9 mouse cellular contexts compared by ENCODE assay signal in the genomic region with DNA sequence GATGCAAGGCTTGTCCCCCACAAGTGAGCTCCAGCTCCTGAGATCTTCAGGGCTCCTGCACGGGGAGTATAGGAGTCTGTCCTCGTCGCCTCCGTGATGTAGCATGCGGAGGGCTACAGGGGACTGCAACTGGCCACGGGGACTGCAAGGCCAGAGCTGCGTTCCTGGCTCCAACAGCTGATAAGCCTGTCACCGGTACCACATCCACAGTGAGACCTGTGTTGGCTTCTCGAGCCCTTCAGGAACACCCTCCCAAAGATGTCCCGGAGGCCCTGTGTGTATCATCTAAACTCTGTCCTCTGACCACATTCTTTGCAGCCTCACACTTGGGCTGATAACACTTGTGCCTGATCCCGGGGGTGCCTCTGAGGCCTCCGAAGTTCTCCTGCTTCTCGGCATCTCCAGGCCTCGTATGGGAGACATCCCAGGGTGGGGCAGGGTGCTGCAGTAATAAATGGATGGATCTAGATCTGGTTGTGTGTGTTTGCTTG. TPM values are rescaled to one million over a fixed set of nuclear protein-coding genes. Genes with fewer than 3 reads are reported as not detected.
DNase-seq lines count a peak whose midpoint lies in the region; ATAC-seq and TF ChIP-seq lines count a peak whose summit lies in the region.
"Had no signal": no experiment of that assay in that cellular context is flagged by ENCODE, and none has a peak within 500 bp of the region (broad histone marks: within the 10 kb centered on the region; RNA-seq: fewer than 3 reads in every experiment).

No protein-coding gene starts in this region.

- no peak for DNase-seq in stomach, postnatal 0 days (ENCODE audit: low spot score)
- DNase-seq in adrenal gland, postnatal 4 days (ENCODE audit: low spot score in 2 of 2) = no peak
- DNase-seq in cerebellum, adult 11-12 months = no peak
- DNase-seq: cerebellum, adult 11 months had no signal

- no peak overlapping the region for H3K4me3 ChIP-seq in forebrain, embryonic 13.5 days
- no peak overlapping the region for H3K4me3 ChIP-seq in forebrain, embryonic 15.5 days
- no peak overlapping the region for H3K4me3 ChIP-seq in stomach, embryonic 14.5 days (ENCODE audit: low read depth, low read length)
- H3K4me3 ChIP-seq in stomach, postnatal 0 days (ENCODE audit: low read depth, low read length) = no peak overlapping the region
- peak overlapping the region; percentile 48 for H3K4me3 ChIP-seq in liver, embryonic 12.5 days
- no peak overlapping the region for H3K4me3 ChIP-seq in stomach, embryonic 16.5 days (replicated peaks; ENCODE audit: low read length)

- no peak overlapping the region for H3K4me2 ChIP-seq in forebrain, embryonic 13.5 days
- H3K4me2 ChIP-seq in forebrain, embryonic 15.5 days (replicated peaks) = no peak overlapping the region
- peak overlapping the region; percentile 26; the same call in 1 of the 2 replicates for H3K4me2 ChIP-seq in stomach, embryonic 14.5 days (replicated peaks; ENCODE audit: low read depth, low read length)
- no peak overlapping the region for H3K4me2 ChIP-seq in stomach, postnatal 0 days (replicated peaks; ENCODE audit: low read depth)
- peak overlapping the region; percentile 83 for H3K4me2 ChIP-seq in liver, embryonic 12.5 days
- peak overlapping the region; percentile 40; the same call in 1 of the 2 replicates for H3K4me2 ChIP-seq in stomach, embryonic 16.5 days (ENCODE audit: low read depth, low read length)

- peaks cover 52% of the 10 kb centered on the region for H3K4me1 ChIP-seq in forebrain, embryonic 13.5 days
- peaks cover 43% of the 10 kb centered on the region for H3K4me1 ChIP-seq in forebrain, embryonic 15.5 days
- peaks cover 6% of the 10 kb centered on the region for H3K4me1 ChIP-seq in stomach, embryonic 14.5 days (ENCODE audit: control insufficient read depth, insufficient read depth, low read length)
- no peaks in the 10 kb centered on the region for H3K4me1 ChIP-seq in stomach, postnatal 0 days (replicated peaks; ENCODE audit: control insufficient read depth, insufficient read depth)
- peaks cover 60% of the 10 kb centered on the region for H3K4me1 ChIP-seq in liver, embryonic 12.5 days
- peaks cover 8% of the 10 kb centered on the region; the same call in 1 of the 2 replicates for H3K4me1 ChIP-seq in stomach, embryonic 16.5 days (ENCODE audit: control insufficient read depth, insufficient read depth, low read length)

- no peak overlapping the region for H3K27ac ChIP-seq in forebrain, embryonic 13.5 days
- no peak overlapping the region for H3K27ac ChIP-seq in forebrain, embryonic 15.5 days (replicated peaks)
- no peak overlapping the region for H3K27ac ChIP-seq in stomach, embryonic 14.5 days (ENCODE audit: low read length)
- no peak overlapping the region for H3K27ac ChIP-seq in stomach, postnatal 0 days (replicated peaks)
- H3K27ac ChIP-seq in liver, embryonic 12.5 days = peak overlapping the region; percentile 91
- no peak overlapping the region for H3K27ac ChIP-seq in stomach, embryonic 16.5 days (ENCODE audit: low read length)

- TF ChIP-seq CTCF in stomach, postnatal 0 days (IDR thresholded peaks at IDR 0.05; ENCODE audit: low read depth) = no peak

- WGBS in forebrain, embryonic 13.5 days = 34% methylated on average over 14 of the region's 14 CpGs
- WGBS in forebrain, embryonic 15.5 days = 42% methylated on average over 14 of the region's 14 CpGs
- WGBS in stomach, embryonic 14.5 days = 26% methylated on average over 14 of the region's 14 CpGs
- WGBS in stomach, postnatal 0 days = 24% methylated on average over 14 of the region's 14 CpGs
- WGBS in liver, embryonic 12.5 days (ENCODE audit: insufficient replicate concordance) = 5% methylated on average over 14 of the region's 14 CpGs
- WGBS in stomach, embryonic 16.5 days = 23% methylated on average over 14 of the region's 14 CpGs

- H3K9ac ChIP-seq in forebrain, embryonic 13.5 days = 0 out of 2 replicates have a peak overlapping the region, but pooled peaks have one; percentile 30
- H3K9ac ChIP-seq in forebrain, embryonic 15.5 days (replicated peaks) = no peak overlapping the region
- H3K9ac ChIP-seq in stomach, embryonic 14.5 days (replicated peaks; ENCODE audit: low read depth, low read length) = no peak overlapping the region
- H3K9ac ChIP-seq in stomach, postnatal 0 days (ENCODE audit: low read length) = no peak overlapping the region
- H3K9ac ChIP-seq in liver, embryonic 12.5 days = peak overlapping the region; percentile 73
- no peak overlapping the region for H3K9ac ChIP-seq in stomach, embryonic 16.5 days (ENCODE audit: low read length)

- ATAC-seq in forebrain, embryonic 13.5 days = no peak
- no peak for ATAC-seq in forebrain, embryonic 15.5 days (replicated peaks)
- ATAC-seq in stomach, embryonic 14.5 days (ENCODE audit: insufficient number of reproducible peaks, insufficient read depth, low FRiP score, low read depth) = no peak
- no peak for ATAC-seq in stomach, postnatal 0 days (ENCODE audit: low FRiP score, low TSS enrichment)
- ATAC-seq in liver, embryonic 12.5 days = peak; percentile 62
- no peak for ATAC-seq in stomach, embryonic 16.5 days (ENCODE audit: insufficient read depth, low FRiP score)

- H3K27me3 ChIP-seq in forebrain, embryonic 13.5 days = 0 out of 2 replicates have a peak, but pooled peaks cover 5% of the 10 kb centered on the region
- H3K27me3 ChIP-seq in forebrain, embryonic 15.5 days = no peaks in the 10 kb centered on the region
- H3K27me3 ChIP-seq in stomach, embryonic 14.5 days (ENCODE audit: control insufficient read depth, insufficient read depth, low read length) = no peaks in the 10 kb centered on the region
- H3K27me3 ChIP-seq in stomach, postnatal 0 days (ENCODE audit: control insufficient read depth, insufficient read depth, low read length) = no peaks in the 10 kb centered on the region
- H3K27me3 ChIP-seq in liver, embryonic 12.5 days (replicated peaks) = peaks cover 73% of the 10 kb centered on the region
- peaks cover 5% of the 10 kb centered on the region; the same call in 1 of the 2 replicates for H3K27me3 ChIP-seq in stomach, embryonic 16.5 days (ENCODE audit: control insufficient read depth, insufficient read depth, low read length)

- H3K36me3 ChIP-seq in forebrain, embryonic 13.5 days (ENCODE audit: poor library complexity, severe bottlenecking) = no peaks in the 10 kb centered on the region
- no peaks in the 10 kb centered on the region for H3K36me3 ChIP-seq in forebrain, embryonic 15.5 days
- H3K36me3 ChIP-seq in stomach, embryonic 14.5 days (ENCODE audit: control insufficient read depth, insufficient read depth, low read length) = no peaks in the 10 kb centered on the region
- H3K36me3 ChIP-seq in stomach, postnatal 0 days (ENCODE audit: control insufficient read depth, insufficient read depth, low read length) = no peaks in the 10 kb centered on the region
- no peaks in the 10 kb centered on the region for H3K36me3 ChIP-seq in liver, embryonic 12.5 days
- H3K36me3 ChIP-seq in stomach, embryonic 16.5 days (ENCODE audit: control insufficient read depth, insufficient read depth, low read length) = no peaks in the 10 kb centered on the region

- no peaks in the 10 kb centered on the region for H3K9me3 ChIP-seq in forebrain, embryonic 13.5 days (replicated peaks)
- no peaks in the 10 kb centered on the region for H3K9me3 ChIP-seq in forebrain, embryonic 15.5 days
- H3K9me3 ChIP-seq in stomach, embryonic 14.5 days (ENCODE audit: control insufficient read depth, low read depth, low read length) = no peaks in the 10 kb centered on the region
- no peaks in the 10 kb centered on the region for H3K9me3 ChIP-seq in stomach, postnatal 0 days (ENCODE audit: control insufficient read depth, low read length)
- H3K9me3 ChIP-seq in liver, embryonic 12.5 days (replicated peaks) = no peaks in the 10 kb centered on the region
- no peaks in the 10 kb centered on the region for H3K9me3 ChIP-seq in stomach, embryonic 16.5 days (replicated peaks; ENCODE audit: control insufficient read depth, low read length)

- no peak for TF ChIP-seq EP300 in stomach, postnatal 0 days (optimal IDR thresholded peaks at IDR 0.05)

RNA-seq across cellular contexts. Expression of gene Pou2f2, which starts 23.3 kb away (rescaled TPM):
- polyA plus RNA-seq in forebrain, embryonic 13.5 days (2015; fragmentation: Nextera tagmentation; extraction: Ambion mirVana) = 21.9 and 22.2 TPM in 2 replicates
- 17.4 and 17.5 TPM in 2 replicates for polyA plus RNA-seq in forebrain, embryonic 15.5 days (2015; fragmentation: Nextera tagmentation; extraction: Ambion mirVana)
- 1.8 and 2.3 TPM in 2 replicates for polyA plus RNA-seq in stomach, embryonic 14.5 days (2014; fragmentation: Nextera tagmentation; extraction: Ambion mirVana)
- polyA plus RNA-seq in stomach, postnatal 0 days (2015; fragmentation: Nextera tagmentation; extraction: Ambion mirVana) = 0.52 and 0.67 TPM in 2 replicates
- 1.9 TPM in 2 replicates for polyA plus RNA-seq in liver, embryonic 12.5 days (2016; fragmentation: Nextera tagmentation; extraction: Ambion mirVana)
- 1.4 TPM in 2 replicates for polyA plus RNA-seq in stomach, embryonic 16.5 days (2015; fragmentation: Nextera tagmentation; extraction: Ambion mirVana)
- 1 to 10 TPM; 3.7 to 4.1 TPM for total RNA-seq in adrenal gland, postnatal 4 days (2021)

Comparison
In these comparisons a context has a peak if more than half of its experiments do, and no peak if none do; other contexts are left out.
1. H3K4me2 ChIP-seq: peak in stomach, embryonic 14.5 days (single experiment), liver, embryonic 12.5 days (single experiment) and stomach, embryonic 16.5 days (single experiment); none in forebrain, embryonic 13.5 days (single experiment), forebrain, embryonic 15.5 days (single experiment) and stomach, postnatal 0 days (single experiment).
2. H3K9ac ChIP-seq: peak in forebrain, embryonic 13.5 days (single experiment) and liver, embryonic 12.5 days (single experiment); none in forebrain, embryonic 15.5 days (single experiment), stomach, embryonic 14.5 days (single experiment), stomach, postnatal 0 days (single experiment) and stomach, embryonic 16.5 days (single experiment).